13 mouse cellular contexts compared by ENCODE assay signal in genomic region chr10:80736731-80737130, GRCm38 (mm10). TPM values are rescaled to one million over a fixed set of nuclear protein-coding genes. Genes with fewer than 3 reads are reported as not detected.
DNase-seq lines count a peak whose midpoint lies in the region; ATAC-seq and TF ChIP-seq lines count a peak whose summit lies in the region.
"Had no signal": no experiment of that assay in that cellular context is flagged by ENCODE, and none has a peak within 500 bp of the region (broad histone marks: within the 10 kb centered on the region; RNA-seq: fewer than 3 reads in every experiment).

No protein-coding gene starts in this region.

- no peaks in the 10 kb centered on the region for H3K27me3 ChIP-seq in hindbrain, embryonic 15.5 days
- no peaks in the 10 kb centered on the region for H3K27me3 ChIP-seq in hindbrain, embryonic 10.5 days (ENCODE audit: insufficient read depth, poor library complexity, severe bottlenecking)
- no peaks in the 10 kb centered on the region for H3K27me3 ChIP-seq in cerebellum, adult 2 months (ENCODE audit: control insufficient read depth, insufficient read depth, low read length)
- H3K27me3 ChIP-seq in liver, embryonic 12.5 days (replicated peaks) = no peaks in the 10 kb centered on the region
- H3K27me3 ChIP-seq: embryonic facial prominence, embryonic 12.5 days had no signal

- H3K4me1 ChIP-seq in hindbrain, embryonic 15.5 days (replicated peaks) = peaks cover 52% of the 10 kb centered on the region
- peaks cover 19% of the 10 kb centered on the region for H3K4me1 ChIP-seq in hindbrain, embryonic 10.5 days (replicated peaks)
- peaks cover 49% of the 10 kb centered on the region for H3K4me1 ChIP-seq in cerebellum, adult 2 months (ENCODE audit: control insufficient read depth, insufficient read depth, low read length)
- peaks cover 52% of the 10 kb centered on the region for H3K4me1 ChIP-seq in liver, embryonic 12.5 days

- no peak for ATAC-seq in hindbrain, embryonic 15.5 days (ENCODE audit: low FRiP score, low read depth)
- ATAC-seq in liver, embryonic 12.5 days = no peak

- no peak overlapping the region for H3K4me3 ChIP-seq in hindbrain, embryonic 15.5 days
- H3K4me3 ChIP-seq in hindbrain, embryonic 10.5 days = no peak overlapping the region
- no peak overlapping the region for H3K4me3 ChIP-seq in cerebellum, adult 2 months (replicated peaks; ENCODE audit: insufficient read depth, low read depth, low read length)
- H3K4me3 ChIP-seq in liver, embryonic 12.5 days = no peak overlapping the region
- H3K4me3 ChIP-seq: embryonic facial prominence, embryonic 12.5 days; myocyte had no signal

- no peak for TF ChIP-seq POLR2A in cerebellum, adult 2 months (IDR thresholded peaks at IDR 0.05; ENCODE audit: borderline replicate concordance, insufficient read depth, low read length)

- H3K36me3 ChIP-seq in hindbrain, embryonic 15.5 days = peaks cover 9% of the 10 kb centered on the region
- peaks cover 76% of the 10 kb centered on the region for H3K36me3 ChIP-seq in hindbrain, embryonic 10.5 days
- H3K36me3 ChIP-seq in liver, embryonic 12.5 days = peaks cover 60% of the 10 kb centered on the region

- H3K9ac ChIP-seq in hindbrain, embryonic 15.5 days = no peak overlapping the region
- H3K9ac ChIP-seq in liver, embryonic 12.5 days = no peak overlapping the region
- H3K9ac ChIP-seq: embryonic facial prominence, embryonic 12.5 days; lung, embryonic 14.5 days had no signal

- H3K4me2 ChIP-seq in hindbrain, embryonic 15.5 days = no peak overlapping the region
- no peak overlapping the region for H3K4me2 ChIP-seq in liver, embryonic 12.5 days
- H3K4me2 ChIP-seq: embryonic facial prominence, embryonic 12.5 days; lung, embryonic 14.5 days had no signal

- H3K9me3 ChIP-seq in hindbrain, embryonic 15.5 days = no peaks in the 10 kb centered on the region
- no peaks in the 10 kb centered on the region for H3K9me3 ChIP-seq in hindbrain, embryonic 10.5 days
- H3K9me3 ChIP-seq in liver, embryonic 12.5 days (replicated peaks) = no peaks in the 10 kb centered on the region
- H3K9me3 ChIP-seq: embryonic facial prominence, embryonic 12.5 days had no signal

- peak; percentile 68 for DNase-seq in adrenal gland, adult 2 months
- DNase-seq in adrenal gland, adult 8-10 months = no peak
- no peak for DNase-seq in hindbrain, embryonic 10.5 days (ENCODE audit: low spot score)
- DNase-seq in cerebellum, adult 2 months = peak; percentile 69 to 82
- DNase-seq in urinary bladder, postnatal 4 days (ENCODE audit: low spot score in 2 of 2) = no peak
- no peak for DNase-seq in testis, postnatal 14 days (ENCODE audit: low spot score)
- DNase-seq: lung, embryonic 14.5 days; thymus, postnatal 25 days had no signal

- WGBS in hindbrain, embryonic 15.5 days = 73% methylated on average over 5 of the region's 5 CpGs
- 81% methylated on average over 5 of the region's 5 CpGs for WGBS in hindbrain, embryonic 10.5 days
- WGBS in cerebellum, adult 2 months = 3% methylated on average over 5 of the region's 5 CpGs
- 55% methylated on average over 5 of the region's 5 CpGs for WGBS in liver, embryonic 12.5 days (ENCODE audit: insufficient replicate concordance)

- TF ChIP-seq CTCF in cerebellum, adult 2 months (IDR thresholded peaks at IDR 0.05; ENCODE audit: borderline replicate concordance, insufficient read depth, low read depth, low read length) = no peak

- H3K27ac ChIP-seq in hindbrain, embryonic 15.5 days (replicated peaks) = peak overlapping the region; percentile 17; the same call in 1 of the 2 replicates
- H3K27ac ChIP-seq in hindbrain, embryonic 10.5 days = no peak overlapping the region
- peak overlapping the region; percentile 73 for H3K27ac ChIP-seq in cerebellum, adult 2 months (ENCODE audit: insufficient read depth, low read length)
- peak overlapping the region; percentile 38; the same call in 1 of the 2 replicates for H3K27ac ChIP-seq in liver, embryonic 12.5 days
- H3K27ac ChIP-seq: embryonic facial prominence, embryonic 12.5 days; kidney, postnatal 0 days had no signal

RNA-seq across cellular contexts. Expression of gene Ap3d1, which starts 5.3 kb away (rescaled TPM):
- 100 to 1,000 TPM in 1 of 2 experiments, 10 to 100 TPM in 1; 85.6 to 104 TPM for total RNA-seq in adrenal gland, adult 2 months (2021)
- polyA plus RNA-seq in adrenal gland, adult 2 months (2012; rRNA removed) = 98.1 and 131 TPM in 2 replicates
- total RNA-seq in adrenal gland, adult 8-10 months (2022) = 100 to 1,000 TPM in 2 of 4 experiments, 10 to 100 TPM in 2; 91.8 to 136 (median 113) TPM
- 109 and 120 TPM in 2 replicates for polyA plus RNA-seq in hindbrain, embryonic 15.5 days (2015; fragmentation: Nextera tagmentation; extraction: Ambion mirVana)
- polyA plus RNA-seq in hindbrain, embryonic 10.5 days (2016; fragmentation: Nextera tagmentation; extraction: Ambion mirVana) = 59.9 and 65.8 TPM in 2 replicates
- polyA plus RNA-seq in cerebellum, adult 2 months (2012; rRNA removed) = 175 and 189 TPM in 2 replicates
- 36.5 and 38.2 TPM in 2 replicates for polyA plus RNA-seq in liver, embryonic 12.5 days (2016; fragmentation: Nextera tagmentation; extraction: Ambion mirVana)

RNA-seq across cellular contexts. Expression of gene Dot1l, which starts 18.3 kb away (rescaled TPM):
- total RNA-seq in adrenal gland, adult 2 months (2021) = 10 to 100 TPM; 31.7 to 80.6 TPM
- 109 and 170 TPM in 2 replicates for polyA plus RNA-seq in adrenal gland, adult 2 months (2012; rRNA removed)
- 10 to 100 TPM; 35.0 to 78.6 (median 57.4) TPM for total RNA-seq in adrenal gland, adult 8-10 months (2022)
- polyA plus RNA-seq in hindbrain, embryonic 15.5 days (2015; fragmentation: Nextera tagmentation; extraction: Ambion mirVana) = 18.3 and 21.6 TPM in 2 replicates
- polyA plus RNA-seq in hindbrain, embryonic 10.5 days (2016; fragmentation: Nextera tagmentation; extraction: Ambion mirVana) = 20.3 and 22.8 TPM in 2 replicates
- polyA plus RNA-seq in cerebellum, adult 2 months (2012; rRNA removed) = 101 and 115 TPM in 2 replicates
- polyA plus RNA-seq in liver, embryonic 12.5 days (2016; fragmentation: Nextera tagmentation; extraction: Ambion mirVana) = 15.7 TPM in 2 replicates

RNA-seq across cellular contexts. Expression of gene Izumo4, which starts 34.7 kb away (rescaled TPM):
- total RNA-seq in adrenal gland, adult 2 months (2021) = 10 to 100 TPM; 13.2 to 21.2 TPM
- polyA plus RNA-seq in adrenal gland, adult 2 months (2012; rRNA removed) = 73.3 and 74.3 TPM in 2 replicates
- 10 to 100 TPM; 19.3 to 46.2 (median 33.3) TPM for total RNA-seq in adrenal gland, adult 8-10 months (2022)
- polyA plus RNA-seq in hindbrain, embryonic 15.5 days (2015; fragmentation: Nextera tagmentation; extraction: Ambion mirVana) = 39.2 and 46.1 TPM in 2 replicates
- 13.7 and 18.7 TPM in 2 replicates for polyA plus RNA-seq in hindbrain, embryonic 10.5 days (2016; fragmentation: Nextera tagmentation; extraction: Ambion mirVana)
- polyA plus RNA-seq in cerebellum, adult 2 months (2012; rRNA removed) = 112 and 117 TPM in 2 replicates
- 10.1 and 10.6 TPM in 2 replicates for polyA plus RNA-seq in liver, embryonic 12.5 days (2016; fragmentation: Nextera tagmentation; extraction: Ambion mirVana)

RNA-seq across cellular contexts. Expression of gene Mob3a, which starts 35.0 kb away (rescaled TPM):
- total RNA-seq in adrenal gland, adult 2 months (2021) = 10 to 100 TPM; 18.0 to 19.4 TPM
- 22.5 and 27.1 TPM in 2 replicates for polyA plus RNA-seq in adrenal gland, adult 2 months (2012; rRNA removed)
- 10 to 100 TPM; 16.2 to 33.5 (median 25.7) TPM for total RNA-seq in adrenal gland, adult 8-10 months (2022)
- 57.5 and 60.2 TPM in 2 replicates for polyA plus RNA-seq in hindbrain, embryonic 15.5 days (2015; fragmentation: Nextera tagmentation; extraction: Ambion mirVana)
- polyA plus RNA-seq in hindbrain, embryonic 10.5 days (2016; fragmentation: Nextera tagmentation; extraction: Ambion mirVana) = 68.8 and 77.2 TPM in 2 replicates
- polyA plus RNA-seq in cerebellum, adult 2 months (2012; rRNA removed) = 12.6 and 14.2 TPM in 2 replicates
- polyA plus RNA-seq in liver, embryonic 12.5 days (2016; fragmentation: Nextera tagmentation; extraction: Ambion mirVana) = 43.9 and 45.3 TPM in 2 replicates

RNA-seq across cellular contexts. Expression of gene Mknk2, which starts 58.8 kb away (rescaled TPM):
- 100 to 1,000 TPM; 185 to 189 TPM for total RNA-seq in adrenal gland, adult 2 months (2021)
- polyA plus RNA-seq in adrenal gland, adult 2 months (2012; rRNA removed) = 427 and 546 TPM in 2 replicates
- 100 to 1,000 TPM; 106 to 157 (median 123) TPM for total RNA-seq in adrenal gland, adult 8-10 months (2022)
- 56.7 and 61.0 TPM in 2 replicates for polyA plus RNA-seq in hindbrain, embryonic 15.5 days (2015; fragmentation: Nextera tagmentation; extraction: Ambion mirVana)
- 93.2 and 97.8 TPM in 2 replicates for polyA plus RNA-seq in hindbrain, embryonic 10.5 days (2016; fragmentation: Nextera tagmentation; extraction: Ambion mirVana)
- 59.3 and 64.4 TPM in 2 replicates for polyA plus RNA-seq in cerebellum, adult 2 months (2012; rRNA removed)
- 124 and 125 TPM in 2 replicates for polyA plus RNA-seq in liver, embryonic 12.5 days (2016; fragmentation: Nextera tagmentation; extraction: Ambion mirVana)

Comparison
In these comparisons a context has a peak if more than half of its experiments do, and no peak if none do; other contexts are left out.
1. DNase-seq: peak in adrenal gland, adult 2 months (single experiment) and cerebellum, adult 2 months (2 of 2); none in adrenal gland, adult 8-10 months (single experiment), hindbrain, embryonic 10.5 days (single experiment), urinary bladder, postnatal 4 days (0 of 2) and testis, postnatal 14 days (single experiment).